Mouse (Mus musculus) hindbrain, postnatal 0 days (tissue): ENCODE results near the gene Casp2. TPM values are rescaled to one million over a fixed set of nuclear protein-coding genes. Genes with fewer than 3 reads are reported as not detected.

Experiments used
- ATAC-seq: fragments of 200-750 bp; cut with Nextera tagmentation; 2 replicates; pipeline ENCODE4 v1.8.0; 2017; ENCODE audit warnings: mild to moderate bottlenecking, moderate TSS enrichment, moderate library complexity
- DNase-seq: peaks from one replicate; pipeline ENCODE4 v3.0.0-alpha.2; 2015; ENCODE audit warnings: low spot score
- H3K27ac ChIP-seq: fragments of 300-500 bp; sonication (generic); 2 replicates; pipeline ENCODE4 v1.5.1; 2014; ENCODE audit warnings: mild to moderate bottlenecking
- H3K27me3 ChIP-seq: fragments of 300-500 bp; sonication (generic); 2 replicates; pipeline ENCODE4 v1.6.1; 2014; ENCODE audit warnings: low read length, mixed read lengths; ENCODE audit not compliant: insufficient read depth
- H3K36me3 ChIP-seq: fragments of 300-500 bp; sonication (generic); 2 replicates; pipeline ENCODE4 v1.6.1; 2014; ENCODE audit warnings: low read length, mixed read lengths; ENCODE audit not compliant: insufficient read depth
- H3K4me1 ChIP-seq: fragments of 300-500 bp; sonication (generic); 2 replicates; pipeline ENCODE4 v1.6.1; 2014; ENCODE audit warnings: antibody characterized with exemption, low read length, mixed read lengths; ENCODE audit not compliant: insufficient read depth
- H3K4me2 ChIP-seq: fragments of 300-500 bp; sonication (generic); 2 replicates; pipeline ENCODE4 v1.6.1; 2014; ENCODE audit warnings: low read depth, mild to moderate bottlenecking, low read length, moderate library complexity, mixed read lengths
- H3K4me3 ChIP-seq: fragments of 300-500 bp; sonication (generic); 2 replicates; pipeline ENCODE4 v1.5.1; 2014; ENCODE audit warnings: low read length
- H3K9ac ChIP-seq: fragments of 300-500 bp; sonication (generic); replicated peaks from 2 replicates; pipeline ENCODE4 v1.6.1; 2014; ENCODE audit warnings: mild to moderate bottlenecking, low read length, moderate library complexity, mixed read lengths
- H3K9me3 ChIP-seq: fragments of 300-500 bp; sonication (generic); 2 replicates; pipeline ENCODE4 v1.6.1; 2016; ENCODE audit warnings: low read length, mixed read lengths
- CTCF ChIP-seq: IDR thresholded peaks from 2 replicates; pipeline ENCODE4 v1.5.1; 2016; ENCODE audit warnings: antibody characterized with exemption, control low read depth, low read depth
- WGBS: fragments of 180-500 bp; shearing (Covaris S2); extraction: QIAGEN DNeasy Blood & Tissue Kit; methylation state at CpG from one replicate; pipeline ENCODE4 v1.1.7; 2014; 5-methylcytosine and 5-hydroxymethylcytosine counted together
- polyA plus RNA-seq: library from polyadenylated mRNA; unstranded; fragments of >200 nt; fragmentation: Nextera tagmentation; extraction: Ambion mirVana; gene quantifications from 2 replicates; pipeline ENCODE4 v1.2.1, GENCODE M21; 2015
- total RNA-seq: library from RNA; depleted of rRNA; stranded (reverse); fragments of >200 nt; gene quantifications from 2 replicates; pipeline ENCODE4 v1.2.3, GENCODE M21; 2014

The Casp2 gene
- total and polyA plus RNA-seq, 2 experiments from 2014 or later, result 22.2 to 43.0 TPM

DNA sequence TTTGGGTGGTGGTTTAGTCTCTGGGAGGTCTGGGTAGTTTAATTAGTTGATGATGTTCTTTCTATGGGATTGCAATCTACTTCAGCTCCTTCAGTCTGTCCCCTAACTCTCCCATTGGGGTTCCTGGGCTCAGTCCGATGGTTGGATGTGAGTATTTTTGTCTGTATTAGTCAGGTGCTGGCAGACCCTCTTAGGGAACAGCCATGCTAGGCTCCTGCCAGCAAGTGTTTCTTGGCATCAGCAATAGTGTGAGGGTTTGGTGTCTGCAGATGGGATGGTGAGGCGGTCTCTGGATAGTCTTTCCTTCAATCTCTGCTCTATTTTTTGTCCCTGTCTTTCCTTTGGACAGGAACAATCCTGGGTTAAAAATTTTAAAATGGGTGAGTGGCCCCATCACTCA is 11.7 kb upstream of the Casp2 start:
- TF ChIP-seq CTCF, result no peak
- Histone ChIP-seq H3K36me3 (no peaks in the 10 kb centered on the region), H3K27ac (no peak overlapping the region), H3K9me3 (no peaks in the 10 kb centered on the region), H3K4me3 (no peak overlapping the region), H3K27me3 (no peaks in the 10 kb centered on the region), H3K9ac (no peak overlapping the region), H3K4me1 (no peaks in the 10 kb centered on the region), H3K4me2 (no peak overlapping the region)
- ATAC-seq, result no peak
- DNase-seq, result no peak
- WGBS, result 71% methylated on average over 2 of the region's 2 CpGs

DNA sequence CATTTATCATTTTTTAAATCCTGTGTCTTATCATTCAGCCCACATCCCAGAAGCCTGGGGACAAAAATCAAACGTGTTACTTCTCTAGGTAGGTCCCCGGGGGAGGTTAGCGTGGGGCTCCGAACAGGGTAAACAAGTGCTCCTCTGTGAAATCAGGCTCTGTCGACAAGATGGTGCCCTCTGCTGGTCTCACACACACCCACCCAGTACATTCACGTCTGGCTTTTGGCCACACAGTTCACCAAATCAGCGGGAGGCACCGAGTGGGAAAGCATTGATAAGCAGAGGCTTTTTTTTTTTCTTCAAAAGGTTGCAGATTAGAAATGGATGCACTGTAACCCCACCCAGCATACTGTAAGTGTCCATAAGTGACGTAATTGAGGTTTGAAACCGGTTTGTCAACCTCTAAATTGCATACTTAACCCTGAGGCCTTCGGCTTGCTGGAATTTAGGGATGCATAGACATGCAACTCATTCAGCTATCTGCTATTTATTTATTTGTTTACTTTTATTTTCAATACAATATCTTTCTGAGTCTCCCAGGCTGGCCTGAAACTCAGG is 7.4 kb upstream of the Casp2 start:
- Histone ChIP-seq H3K36me3 (no peaks in the 10 kb centered on the region), H3K4me1 (no peaks in the 10 kb centered on the region), H3K9ac (no peak overlapping the region), H3K4me2 (no peak overlapping the region), H3K9me3 (no peaks in the 10 kb centered on the region), H3K4me3 (no peak overlapping the region), H3K27ac (no peak overlapping the region), H3K27me3 (no peaks in the 10 kb centered on the region)
- ATAC-seq (peak; percentile 78; the same call in 1 of the 2 replicates), DNase-seq (peak; percentile 68)
- TF ChIP-seq CTCF, result peak; percentile 73
- 19% methylated on average over 11 of the region's 11 CpGs for WGBS

GRCm38 (mm10) chr6:42260430-42260829 is 4.4 kb upstream of the Casp2 start:
- no peak for TF ChIP-seq CTCF

DNA sequence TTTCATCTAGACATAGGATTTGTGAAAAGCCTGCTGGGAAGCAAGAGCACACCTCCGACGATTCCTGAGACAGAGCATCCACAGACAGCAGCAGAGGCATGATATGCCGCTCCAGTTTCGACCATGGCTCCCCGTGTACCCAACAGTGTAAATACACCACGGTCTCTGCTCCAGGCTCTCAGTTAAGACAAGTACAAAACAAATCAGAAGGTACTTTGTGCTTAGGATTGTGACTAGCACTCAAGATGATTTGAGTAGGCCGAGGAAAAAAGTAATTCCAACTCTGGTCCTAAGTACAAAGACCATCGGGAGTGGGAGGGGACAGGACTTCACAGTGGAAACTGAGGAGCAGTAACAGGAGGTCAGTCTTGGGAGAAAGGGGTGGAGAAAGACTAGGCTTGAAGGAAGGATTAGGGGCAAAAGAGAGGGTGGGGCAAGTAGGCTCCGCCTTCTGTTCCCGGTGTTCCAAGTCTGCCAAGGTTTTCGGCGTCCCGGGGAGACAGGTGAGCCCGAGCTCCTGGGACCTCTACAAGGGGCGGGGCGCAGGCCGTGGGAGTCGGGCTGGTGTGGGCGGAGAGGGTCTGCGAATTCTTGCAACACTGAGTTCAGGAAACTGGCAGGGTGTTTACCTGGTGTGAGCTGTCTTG is 3.1 kb upstream of the Casp2 start, which contains the start of gene Tmem139:
Tmem139 (plus strand) TSS at position 447 of the 647 bp plus-strand sequence.
- Histone ChIP-seq H3K4me1 (no peaks in the 10 kb centered on the region), H3K4me3 (no peak within 1 kb of the TSS), H3K27me3 (no peaks in the 10 kb centered on the region), H3K4me2 (no peak within 1 kb of the TSS), H3K27ac (no peak within 1 kb of the TSS), H3K36me3 (no peaks in the 10 kb centered on the region), H3K9ac (no peak within 1 kb of the TSS), H3K9me3 (no peaks in the 10 kb centered on the region)
- no peak for ATAC-seq
- no peak for TF ChIP-seq CTCF
- no peak for DNase-seq
- WGBS, result 23% methylated on average over 20 of the region's 20 CpGs

More at GRCm38 (mm10) chr6:42260430-42260829, 4.4 kb upstream of the Casp2 start:
- WGBS, result 71% methylated on average over 6 of the region's 6 CpGs
- Histone ChIP-seq H3K27ac (no peak overlapping the region), H3K36me3 (no peaks in the 10 kb centered on the region), H3K9me3 (no peaks in the 10 kb centered on the region), H3K4me2 (no peak overlapping the region), H3K4me1 (no peaks in the 10 kb centered on the region), H3K27me3 (no peaks in the 10 kb centered on the region), H3K4me3 (no peak overlapping the region), H3K9ac (no peak overlapping the region)
- ATAC-seq (no peak), DNase-seq (no peak)

DNA sequence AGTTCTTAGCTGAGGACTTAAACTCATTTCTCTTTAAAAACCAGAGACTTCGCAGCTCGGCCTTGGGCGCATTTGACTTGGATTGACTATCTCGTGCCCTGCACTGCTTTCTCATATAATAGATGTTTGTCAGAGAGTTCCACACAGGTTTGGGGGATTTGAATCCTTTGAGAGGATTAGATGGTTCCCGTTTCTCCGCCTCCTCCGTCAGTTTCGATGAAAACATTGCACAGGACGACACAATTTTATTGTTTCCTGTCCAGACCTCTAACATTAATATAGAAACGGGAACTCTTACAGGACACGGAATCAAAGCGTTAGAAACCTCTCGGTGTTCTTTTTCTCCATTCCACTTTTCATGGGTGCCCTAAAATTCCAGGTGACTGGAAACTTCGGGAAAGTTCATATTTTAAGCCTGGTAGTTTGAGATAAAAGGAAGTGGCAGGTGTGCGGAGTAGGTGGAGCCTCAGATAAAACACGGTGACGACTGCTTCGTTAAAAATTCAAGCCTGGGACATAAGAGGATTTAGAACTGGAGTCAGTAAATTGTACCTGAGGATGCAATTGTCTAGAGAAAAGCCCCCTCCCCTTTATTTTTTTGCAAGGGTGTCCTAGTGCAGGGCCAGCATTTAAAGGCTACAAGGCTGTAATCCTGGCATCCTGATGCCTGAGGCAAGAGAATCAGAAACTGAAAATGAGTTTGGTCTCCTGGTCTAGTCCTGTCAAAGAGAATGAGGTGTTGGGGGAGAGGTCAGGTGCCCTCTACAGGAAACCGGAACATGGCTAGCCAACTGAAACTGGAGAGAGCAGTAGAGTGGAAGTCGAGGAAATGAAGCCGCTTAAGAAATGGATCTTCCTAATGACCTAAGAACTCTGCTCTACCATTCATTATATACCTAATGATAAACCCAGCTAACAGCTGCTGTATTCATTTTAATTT is 876 bp downstream of the Casp2 start:
- peak overlapping the region; percentile 88 for H3K9ac ChIP-seq
- H3K27ac ChIP-seq, result peak overlapping the region; percentile 90
- DNase-seq (peak; percentile 15), ATAC-seq (no peak)
- H3K4me3 ChIP-seq, result peak overlapping the region; percentile 93
- H3K4me2 ChIP-seq, result peak overlapping the region; percentile 91
- WGBS, result 0% methylated on average over 21 of the region's 21 CpGs
- H3K27me3 ChIP-seq, result no peaks in the 10 kb centered on the region
- no peaks in the 10 kb centered on the region for H3K4me1 ChIP-seq
- H3K36me3 ChIP-seq, result peaks cover 19% of the 10 kb centered on the region
- no peaks in the 10 kb centered on the region for H3K9me3 ChIP-seq
- TF ChIP-seq CTCF, result peak; percentile 13; the same call in 1 of the 2 replicates

DNA sequence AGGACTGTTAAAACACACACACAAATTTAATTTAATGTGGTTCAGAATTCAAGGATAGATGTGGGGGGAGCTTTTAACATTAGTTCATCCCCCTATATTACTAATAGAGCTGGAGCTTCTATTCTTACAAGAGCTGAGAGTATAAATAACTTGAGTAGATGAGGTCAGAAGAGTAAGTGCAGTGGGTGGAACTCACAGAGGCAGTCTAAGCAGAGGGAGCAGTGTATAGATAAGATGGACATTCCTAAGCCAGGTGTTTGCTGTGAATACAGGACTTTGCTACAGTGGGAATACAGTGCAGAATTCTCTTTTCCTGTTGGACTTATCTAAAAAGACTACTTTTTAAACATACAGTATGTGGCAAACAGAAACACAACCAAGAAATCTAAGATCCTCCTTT is 6.0 kb downstream of the Casp2 start:
- no peaks in the 10 kb centered on the region for H3K9me3 ChIP-seq
- H3K4me1 ChIP-seq, result no peaks in the 10 kb centered on the region
- no peak overlapping the region for H3K9ac ChIP-seq
- no peak overlapping the region for H3K4me2 ChIP-seq
- no peak for ATAC-seq
- TF ChIP-seq CTCF, result no peak
- no peak for DNase-seq
- H3K27ac ChIP-seq, result no peak overlapping the region
- H3K36me3 ChIP-seq, result peaks cover 50% of the 10 kb centered on the region
- no peaks in the 10 kb centered on the region for H3K27me3 ChIP-seq
- no peak overlapping the region for H3K4me3 ChIP-seq
